Comparison of ENCODE assay signal across 9 mouse cellular contexts in the genomic region with DNA sequence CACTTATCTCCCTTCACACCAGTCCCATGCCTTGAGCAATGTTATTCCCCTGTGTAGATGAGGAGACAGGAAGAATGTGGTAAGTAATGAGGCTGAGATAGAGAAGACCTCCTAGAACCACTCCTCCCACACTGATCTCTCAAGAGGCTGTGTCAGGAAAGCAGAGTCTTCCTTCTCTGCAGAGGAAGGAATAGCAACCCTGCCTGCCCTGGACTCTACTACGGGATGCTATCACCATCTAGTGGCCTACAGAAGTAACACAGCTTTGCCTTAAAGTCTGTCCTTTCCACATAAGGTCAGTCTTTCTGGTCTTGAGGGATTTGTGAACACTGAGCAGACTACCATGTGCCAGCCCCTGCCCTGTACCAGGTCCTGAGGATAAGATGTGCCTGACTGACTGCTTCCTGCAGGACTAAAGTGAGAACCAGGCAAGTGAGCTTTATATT. TPM values are rescaled to one million over a fixed set of nuclear protein-coding genes. Genes with fewer than 3 reads are reported as not detected.
DNase-seq lines count a peak whose midpoint lies in the region; ATAC-seq and TF ChIP-seq lines count a peak whose summit lies in the region.
"Had no signal": no experiment of that assay in that cellular context is flagged by ENCODE, and none has a peak within 500 bp of the region (broad histone marks: within the 10 kb centered on the region; RNA-seq: fewer than 3 reads in every experiment).

No protein-coding gene starts in this region.

- no peaks in the 10 kb centered on the region for H3K9me3 ChIP-seq in CH12.LX (replicated peaks; ENCODE audit: low read length)
- H3K9me3 ChIP-seq in heart, embryonic 16.5 days (replicated peaks; ENCODE audit: control insufficient read depth, low read length) = no peaks in the 10 kb centered on the region
- H3K9me3 ChIP-seq in liver, embryonic 11.5 days (ENCODE audit: control insufficient read depth, low read length) = no peaks in the 10 kb centered on the region
- H3K9me3 ChIP-seq in stomach, embryonic 16.5 days (replicated peaks; ENCODE audit: control insufficient read depth, low read length) = no peaks in the 10 kb centered on the region

- H3K4me2 ChIP-seq in CH12.LX (ENCODE audit: insufficient read depth, low read depth, poor library complexity, severe bottlenecking) (no peak overlapping the region), myocyte (ENCODE audit: low read depth) (no peak overlapping the region)
- H3K4me2 ChIP-seq in heart, embryonic 16.5 days (ENCODE audit: low read depth, low read length) = no peak overlapping the region
- no peak overlapping the region for H3K4me2 ChIP-seq in liver, embryonic 11.5 days
- H3K4me2 ChIP-seq in stomach, embryonic 16.5 days (ENCODE audit: low read depth, low read length) = no peak overlapping the region

- H3K36me3 ChIP-seq in CH12.LX (replicated peaks in 1 of 2; ENCODE audit: control insufficient read depth in 1 of 2, insufficient read depth in 1 of 2, low read length in 1 of 2) (peaks cover 25 to 73% of the 10 kb centered on the region in 2 experiments), myocyte (ENCODE audit: control insufficient read depth, insufficient read depth) (no peaks in the 10 kb centered on the region)
- H3K36me3 ChIP-seq in heart, embryonic 16.5 days (ENCODE audit: control insufficient read depth, insufficient read depth) = no peaks in the 10 kb centered on the region
- no peaks in the 10 kb centered on the region for H3K36me3 ChIP-seq in liver, embryonic 11.5 days (ENCODE audit: control insufficient read depth, insufficient read depth, low read length)
- H3K36me3 ChIP-seq in stomach, embryonic 16.5 days (ENCODE audit: control insufficient read depth, insufficient read depth, low read length) = no peaks in the 10 kb centered on the region

- H3K4me1 ChIP-seq in CH12.LX (ENCODE audit: control insufficient read depth in 1 of 2, insufficient read depth in 2 of 2) = peaks cover 0 to 17% of the 10 kb centered on the region in 2 experiments; a peak in 2 of 4 replicates
- H3K4me1 ChIP-seq in heart, embryonic 16.5 days (ENCODE audit: control insufficient read depth, insufficient read depth, low read length) = peaks cover 6% of the 10 kb centered on the region
- no peaks in the 10 kb centered on the region for H3K4me1 ChIP-seq in liver, embryonic 11.5 days (replicated peaks; ENCODE audit: control insufficient read depth, insufficient read depth, low read length)
- H3K4me1 ChIP-seq in stomach, embryonic 16.5 days (ENCODE audit: control insufficient read depth, insufficient read depth, low read length) = no peaks in the 10 kb centered on the region

- no peak overlapping the region for H3K9ac ChIP-seq in CH12.LX (ENCODE audit: insufficient read depth, low read depth)
- H3K9ac ChIP-seq in heart, embryonic 16.5 days (ENCODE audit: low read length) = no peak overlapping the region
- no peak overlapping the region for H3K9ac ChIP-seq in liver, embryonic 11.5 days (ENCODE audit: low read depth, low read length)
- no peak overlapping the region for H3K9ac ChIP-seq in stomach, embryonic 16.5 days (ENCODE audit: low read length)

- TF ChIP-seq CTCF in CH12.LX (conservative IDR thresholded peaks at IDR 0.05 in 1 of 2, IDR thresholded peaks at IDR 0.05 in 1 of 2; ENCODE audit: low read depth in 2 of 2, low read length in 2 of 2) = peak; percentile 94 to 95

- TF ChIP-seq POLR2A in CH12.LX (IDR thresholded peaks at IDR 0.05; ENCODE audit: low read depth, low read length) (no peak), myocyte (IDR thresholded peaks at IDR 0.05; ENCODE audit: insufficient read length, low read depth) (no peak)

- WGBS in heart, embryonic 16.5 days = 0% methylated on average over 1 of the region's 1 CpGs
- WGBS in liver, embryonic 11.5 days = 6% methylated on average over 1 of the region's 1 CpGs
- 0% methylated on average over 1 of the region's 1 CpGs for WGBS in stomach, embryonic 16.5 days

- TF ChIP-seq RAD21 in CH12.LX (IDR thresholded peaks at IDR 0.05; ENCODE audit: low read depth, low read length) = peak; percentile 98

- no peaks in the 10 kb centered on the region for H3K27me3 ChIP-seq in CH12.LX (replicated peaks)
- H3K27me3 ChIP-seq in heart, embryonic 16.5 days (ENCODE audit: control insufficient read depth, insufficient read depth, low read length) = no peaks in the 10 kb centered on the region
- H3K27me3 ChIP-seq in liver, embryonic 11.5 days (replicated peaks; ENCODE audit: control insufficient read depth, insufficient read depth, low read length) = no peaks in the 10 kb centered on the region
- no peaks in the 10 kb centered on the region for H3K27me3 ChIP-seq in myocyte (ENCODE audit: control insufficient read depth, insufficient read depth, insufficient read length)
- H3K27me3 ChIP-seq in stomach, embryonic 16.5 days (ENCODE audit: control insufficient read depth, insufficient read depth, low read length) = no peaks in the 10 kb centered on the region

- no peak overlapping the region for H3ac ChIP-seq in myocyte (ENCODE audit: control insufficient read depth, insufficient read length)

- DNase-seq in CH12.LX (ENCODE audit: extremely low read depth) = peak; percentile 60
- DNase-seq in brain, embryonic 18.5 days (ENCODE audit: low read depth, low spot score) = peak; percentile 47
- DNase-seq in fibroblast of lung, adult 2 months (ENCODE audit: low read depth) = peak; percentile 42
- DNase-seq in kidney, postnatal 10 days = peak; percentile 76
- no peak for DNase-seq in liver, embryonic 11.5 days (ENCODE audit: low spot score)

- H3K27ac ChIP-seq in CH12.LX (ENCODE audit: insufficient read depth, low read depth) = no peak overlapping the region
- no peak overlapping the region for H3K27ac ChIP-seq in heart, embryonic 16.5 days (ENCODE audit: low read length)
- no peak overlapping the region for H3K27ac ChIP-seq in liver, embryonic 11.5 days (ENCODE audit: low read depth, low read length)
- no peak overlapping the region for H3K27ac ChIP-seq in stomach, embryonic 16.5 days (ENCODE audit: low read length)

- in situ Hi-C loops in CH12.LX (cut with MboI; ENCODE audit: low pct_ligation_motif_present, low pct_unique_long_range_greater_than_20kb, low sequenced_read_pairs) = loop anchor here (5.0 kb wide), 1 partner anchor 53 kb away; no protein-coding TSS in a partner anchor

- ATAC-seq in heart, embryonic 16.5 days (replicated peaks; ENCODE audit: extremely low read depth, insufficient read depth, low FRiP score) = peak; percentile 66
- peak; percentile 64 for ATAC-seq in liver, embryonic 11.5 days (replicated peaks; ENCODE audit: low FRiP score)
- ATAC-seq in stomach, embryonic 16.5 days (ENCODE audit: insufficient read depth, low FRiP score) = peak; percentile 59

- H3K79me2 ChIP-seq in CH12.LX (replicated peaks; ENCODE audit: control insufficient read depth, extremely low read depth, insufficient read depth, poor library complexity, severe bottlenecking) = no peaks in the 10 kb centered on the region
- no peaks in the 10 kb centered on the region for H3K79me2 ChIP-seq in myocyte (ENCODE audit: control insufficient read depth, insufficient read depth)

- H3K4me3 ChIP-seq in CH12.LX (replicated peaks in 1 of 3; ENCODE audit: low read depth in 2 of 3, low read length in 2 of 3, poor library complexity in 1 of 3) = no peak overlapping the region
- H3K4me3 ChIP-seq in heart, embryonic 16.5 days (ENCODE audit: low read length) = no peak overlapping the region
- H3K4me3 ChIP-seq in liver, embryonic 11.5 days (ENCODE audit: low read depth, low read length) = no peak overlapping the region
- no peak overlapping the region for H3K4me3 ChIP-seq in myocyte
- H3K4me3 ChIP-seq in stomach, embryonic 16.5 days (replicated peaks; ENCODE audit: low read length) = no peak overlapping the region
- H3K4me3 ChIP-seq: erythroblast, embryonic 14.5 days had no signal

- dilution Hi-C loops in CH12.LX (cut with MboI; ENCODE audit: extremely low pct_ligation_motif_present, extremely low pct_unique_long_range_greater_than_20kb, low sequenced_read_pairs) = no loop called here

- no peak for TF ChIP-seq EP300 in CH12.LX (IDR thresholded peaks at IDR 0.05; ENCODE audit: low read length)

TF ChIP-seq in CH12.LX, 34 proteins besides CTCF, POLR2A, EP300 and RAD21 (continues in another document):
- no peak for TF ChIP-seq ZMIZ1 (IDR thresholded peaks at IDR 0.05; ENCODE audit: low read depth, low read length)
- TF ChIP-seq POLR2AphosphoS2 (IDR thresholded peaks at IDR 0.05; ENCODE audit: low read depth, low read length) = no peak
- no peak for TF ChIP-seq HCFC1 (IDR thresholded peaks at IDR 0.05; ENCODE audit: low read depth, low read length)
- TF ChIP-seq NRF1 (IDR thresholded peaks at IDR 0.05; ENCODE audit: low read depth, low read length) = no peak
- peak; percentile 35; the same call in 1 of the 2 replicates for TF ChIP-seq ZC3H11A (IDR thresholded peaks at IDR 0.05; ENCODE audit: low read depth, low read length)
- TF ChIP-seq CHD2 (IDR thresholded peaks at IDR 0.05; ENCODE audit: low read length) = no peak

TF ChIP-seq in myocyte, 11 proteins besides CTCF, POLR2A, EP300 and RAD21:
- no peak for TF ChIP-seq REST (IDR thresholded peaks at IDR 0.05; ENCODE audit: insufficient read depth, insufficient read length)
- peak; percentile 36 for TF ChIP-seq SRF (IDR thresholded peaks at IDR 0.05; ENCODE audit: control insufficient read depth, insufficient read length, low read depth)
- TF ChIP-seq TCF12 (IDR thresholded peaks at IDR 0.05; ENCODE audit: insufficient read depth, poor library complexity, severe bottlenecking) = no peak

RNA-seq across cellular contexts. Expression of gene Tmem218, which starts 21.9 kb away (rescaled TPM):
- 3.1 and 3.2 TPM in 2 replicates for total RNA-seq in CH12.LX (2012; rRNA removed)
- total RNA-seq in CH12.LX (2014; rRNA removed) = 3.0 and 3.2 TPM in 2 replicates
- polyA plus RNA-seq in CH12.LX (2012; ENCODE audit: insufficient read length, low read depth) = 2.6 and 2.7 TPM in 2 replicates
- 10.0 and 10.5 TPM in 2 replicates for polyA plus RNA-seq in heart, embryonic 16.5 days (2015; fragmentation: Nextera tagmentation; extraction: Ambion mirVana)
- polyA plus RNA-seq in liver, embryonic 11.5 days (2014; fragmentation: Nextera tagmentation; extraction: Ambion mirVana) = 5.8 and 6.7 TPM in 2 replicates
- 3.9 TPM for polyA plus RNA-seq in myocyte (2012; fragmentation: generic; extraction: Trizol)
- polyA plus RNA-seq in stomach, embryonic 16.5 days (2015; fragmentation: Nextera tagmentation; extraction: Ambion mirVana) = 9.1 and 9.8 TPM in 2 replicates

RNA-seq across cellular contexts. Expression of gene Slc37a2, which starts 25.6 kb away (rescaled TPM):
- total RNA-seq in CH12.LX (2012; rRNA removed) (8.9 and 10.4 TPM in 2 replicates), CH12.LX (2014; rRNA removed) (13.0 and 13.4 TPM in 2 replicates)
- polyA plus RNA-seq in CH12.LX (2012; ENCODE audit: insufficient read length, low read depth) (14.3 and 14.5 TPM in 2 replicates), myocyte (2012; fragmentation: generic; extraction: Trizol) (9.2 TPM)
- 1.6 and 2.5 TPM in 2 replicates for polyA plus RNA-seq in heart, embryonic 16.5 days (2015; fragmentation: Nextera tagmentation; extraction: Ambion mirVana)
- polyA plus RNA-seq in liver, embryonic 11.5 days (2014; fragmentation: Nextera tagmentation; extraction: Ambion mirVana) = 1.7 and 2.0 TPM in 2 replicates
- polyA plus RNA-seq in stomach, embryonic 16.5 days (2015; fragmentation: Nextera tagmentation; extraction: Ambion mirVana) = 3.6 and 3.9 TPM in 2 replicates
- polyA plus RNA-seq: erythroblast, embryonic 14.5 days had no signal
